Mouse (Mus musculus) hindbrain, embryonic 11.5 days (tissue): ENCODE results near the gene Cds2. TPM values are rescaled to one million over a fixed set of nuclear protein-coding genes. Genes with fewer than 3 reads are reported as not detected.
A peak's percentile ranks its signal among the peaks of the same experiment; 100 is the strongest.

ENCODE experiments used
- ATAC-seq: fragments of 200-750 bp; cut with Nextera tagmentation; 2 replicates; pipeline ENCODE4 v1.8.0; 2017; ENCODE audit warnings: mild to moderate bottlenecking, moderate TSS enrichment, moderate library complexity; ENCODE audit not compliant: low FRiP score
- DNase-seq: peaks from one replicate; pipeline ENCODE4 v3.0.0-alpha.2; 2015; ENCODE audit warnings: low spot score
- H3K27ac ChIP-seq: fragments of 300-500 bp; sonication (generic); 2 replicates; pipeline ENCODE4 v1.5.1; 2014; ENCODE audit warnings: mild to moderate bottlenecking, low read depth, low read length
- H3K27me3 ChIP-seq: fragments of 300-500 bp; sonication (generic); 2 replicates; pipeline ENCODE4 v1.6.1; 2014; ENCODE audit warnings: mild to moderate bottlenecking, low read length, moderate library complexity, mixed read lengths; ENCODE audit not compliant: control insufficient read depth, insufficient read depth
- H3K36me3 ChIP-seq: fragments of 300-500 bp; sonication (generic); 2 replicates; pipeline ENCODE4 v1.6.1; 2014; ENCODE audit warnings: mild to moderate bottlenecking, low read length, moderate library complexity, mixed read lengths; ENCODE audit not compliant: control insufficient read depth, insufficient read depth
- H3K4me1 ChIP-seq: fragments of 300-500 bp; sonication (generic); replicated peaks from 2 replicates; pipeline ENCODE4 v1.6.1; 2014; ENCODE audit warnings: low read length, mixed read lengths; ENCODE audit not compliant: control insufficient read depth, insufficient read depth
- H3K4me2 ChIP-seq: fragments of 300-500 bp; sonication (generic); replicated peaks from 2 replicates; pipeline ENCODE4 v1.6.1; 2014; ENCODE audit warnings: mild to moderate bottlenecking, low read depth, low read length
- H3K4me3 ChIP-seq: fragments of 300-500 bp; sonication (generic); 2 replicates; pipeline ENCODE4 v1.5.1; 2014; ENCODE audit warnings: low read depth, low read length
- H3K9ac ChIP-seq: fragments of 300-500 bp; sonication (generic); 2 replicates; pipeline ENCODE4 v1.6.1; 2014; ENCODE audit warnings: low read depth, low read length
- H3K9me3 ChIP-seq: fragments of 300-500 bp; sonication (generic); 2 replicates; pipeline ENCODE4 v1.6.1; 2016; ENCODE audit warnings: low read length; ENCODE audit not compliant: control insufficient read depth
- WGBS: fragments of 180-500 bp; shearing (Covaris S2); extraction: QIAGEN DNeasy Blood & Tissue Kit; methylation state at CpG from one replicate; pipeline ENCODE4 v1.1.7; 2014; 5-methylcytosine and 5-hydroxymethylcytosine counted together
- polyA plus RNA-seq: library from polyadenylated mRNA; unstranded; fragments of >200 nt; fragmentation: Nextera tagmentation; extraction: Ambion mirVana; gene quantifications from 2 replicates; pipeline ENCODE4 v1.2.1, GENCODE M21; 2014

Cds2 gene
- polyA plus RNA-seq, 1 experiment from 2014 or later = 33.5 TPM

DNA sequence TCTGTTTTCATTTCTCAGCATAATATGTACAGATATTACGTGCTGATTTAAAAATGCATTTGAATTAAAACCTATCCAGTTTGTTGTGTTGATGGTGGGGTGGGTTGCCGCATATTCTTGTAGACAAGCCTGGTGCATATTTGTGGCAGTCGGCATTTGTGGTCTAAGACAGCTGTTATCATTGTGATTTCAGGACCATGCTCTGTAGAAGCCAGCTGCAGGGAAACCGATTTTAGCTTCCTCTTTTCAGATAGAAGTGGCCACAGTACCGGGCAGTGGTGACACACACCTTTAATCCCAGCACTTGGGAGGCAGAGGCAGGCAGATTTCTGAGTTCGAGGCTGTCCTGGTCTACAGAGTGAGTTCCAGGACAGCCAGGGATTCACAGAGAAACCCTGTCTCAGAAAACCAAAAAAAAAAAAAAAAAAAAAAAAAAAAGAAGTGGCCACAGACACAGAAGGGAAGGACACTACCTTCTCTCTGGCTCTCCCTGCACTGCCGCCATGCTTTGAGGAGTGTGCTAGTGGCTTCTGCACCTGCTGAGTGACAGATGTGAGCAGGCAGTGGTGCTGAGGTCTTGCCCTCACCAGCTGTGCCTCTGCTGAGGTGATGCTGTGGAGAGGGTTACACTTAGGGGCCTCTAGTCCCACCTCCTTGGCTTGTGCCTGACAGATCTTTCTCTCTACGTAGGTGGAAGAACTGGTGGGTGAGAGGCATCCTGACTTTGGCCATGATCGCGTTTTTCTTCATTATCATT, 30.9 kb downstream of the Cds2 start:
- H3K4me1 ChIP-seq = 0 out of 2 replicates have a peak, but pooled peaks cover 2% of the 10 kb centered on the region
- H3K9me3 ChIP-seq = no peaks in the 10 kb centered on the region
- no peak overlapping the region for H3K9ac ChIP-seq
- 94% methylated on average over 10 of the region's 10 CpGs for WGBS
- no peaks in the 10 kb centered on the region for H3K27me3 ChIP-seq
- ATAC-seq (no peak), DNase-seq (no peak)
- H3K4me2 ChIP-seq = no peak overlapping the region
- H3K4me3 ChIP-seq = no peak overlapping the region
- H3K36me3 ChIP-seq = 0 out of 2 replicates have a peak, but pooled peaks cover under 1% of the 10 kb centered on the region
- no peak overlapping the region for H3K27ac ChIP-seq

GRCm38 (mm10) chr2:132298250-132298649, 35.3 kb downstream of the Cds2 start:
- Histone ChIP-seq H3K4me3 (no peak overlapping the region), H3K27me3 (no peaks in the 10 kb centered on the region), H3K36me3 (peaks cover 10% of the 10 kb centered on the region; the same call in 1 of the 2 replicates), H3K9ac (no peak overlapping the region), H3K27ac (no peak overlapping the region), H3K9me3 (no peaks in the 10 kb centered on the region), H3K4me1 (no peaks in the 10 kb centered on the region), H3K4me2 (no peak overlapping the region)
- WGBS = 96% methylated on average over 4 of the region's 4 CpGs
- DNase-seq (no peak), ATAC-seq (no peak)

DNA sequence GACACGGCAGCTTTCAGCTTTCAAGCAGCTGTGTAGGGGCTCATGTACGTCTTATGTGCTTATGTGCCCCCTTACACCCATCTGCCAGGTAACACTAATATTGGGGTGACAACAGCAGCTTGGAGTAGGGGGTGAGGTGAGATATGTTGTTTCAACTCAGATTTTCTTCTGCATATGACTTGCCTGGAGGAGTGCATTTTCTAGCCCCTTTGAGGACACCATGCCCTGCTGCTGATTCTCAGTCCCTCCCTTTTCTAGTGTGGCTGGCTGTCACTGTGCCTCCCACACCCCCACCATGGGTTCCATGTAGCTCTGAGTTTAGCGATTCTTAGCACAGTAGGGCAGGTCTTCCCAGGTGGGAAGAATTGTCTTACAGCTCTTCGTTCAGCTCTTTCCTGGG, 38.5 kb downstream of the Cds2 start:
- ATAC-seq = no peak
- WGBS = 97% methylated on average over 4 of the region's 4 CpGs
- Histone ChIP-seq H3K4me3 (no peak overlapping the region), H3K27ac (no peak overlapping the region), H3K36me3 (peaks cover 10% of the 10 kb centered on the region; the same call in 1 of the 2 replicates), H3K9me3 (no peaks in the 10 kb centered on the region), H3K9ac (no peak overlapping the region), H3K27me3 (no peaks in the 10 kb centered on the region), H3K4me1 (no peaks in the 10 kb centered on the region), H3K4me2 (no peak overlapping the region)
- no peak for DNase-seq

GRCm38 (mm10) chr2:132305165-132305564, 42.2 kb downstream of the Cds2 start:
- Histone ChIP-seq H3K9me3 (no peaks in the 10 kb centered on the region), H3K27ac (no peak overlapping the region), H3K36me3 (peaks cover 7% of the 10 kb centered on the region; the same call in 1 of the 2 replicates), H3K4me3 (no peak overlapping the region), H3K4me2 (no peak overlapping the region), H3K9ac (no peak overlapping the region), H3K27me3 (no peaks in the 10 kb centered on the region), H3K4me1 (no peaks in the 10 kb centered on the region)
- WGBS = 89% methylated on average over 7 of the region's 7 CpGs
- DNase-seq = no peak
- ATAC-seq = no peak

DNA sequence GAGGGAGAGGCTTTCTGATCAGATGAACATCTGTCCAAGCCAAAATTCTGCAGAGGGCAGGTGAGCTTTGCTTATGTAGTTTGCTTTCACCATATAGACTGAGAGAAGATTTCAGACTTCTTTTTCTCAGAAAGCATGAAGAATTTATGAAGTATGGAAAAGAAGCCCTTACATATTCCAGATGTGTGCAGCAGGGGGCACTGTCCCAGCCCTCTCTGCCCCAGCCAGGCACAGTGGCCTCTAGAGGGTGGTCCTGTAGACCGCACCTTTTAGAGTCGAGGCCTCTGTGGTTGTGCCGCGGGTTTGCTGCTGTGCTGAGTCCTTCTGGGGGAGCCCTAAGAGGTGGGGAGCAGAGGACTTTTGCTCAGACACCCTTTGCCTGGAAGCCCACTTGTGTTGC, 43.0 kb downstream of the Cds2 start:
- Histone ChIP-seq H3K4me2 (no peak overlapping the region), H3K9ac (no peak overlapping the region), H3K36me3 (peaks cover 7% of the 10 kb centered on the region; the same call in 1 of the 2 replicates), H3K27me3 (no peaks in the 10 kb centered on the region), H3K9me3 (no peaks in the 10 kb centered on the region), H3K4me3 (no peak overlapping the region), H3K4me1 (no peaks in the 10 kb centered on the region), H3K27ac (no peak overlapping the region)
- 64% methylated on average over 4 of the region's 4 CpGs for WGBS
- ATAC-seq (no peak), DNase-seq (peak; percentile 16)

DNA sequence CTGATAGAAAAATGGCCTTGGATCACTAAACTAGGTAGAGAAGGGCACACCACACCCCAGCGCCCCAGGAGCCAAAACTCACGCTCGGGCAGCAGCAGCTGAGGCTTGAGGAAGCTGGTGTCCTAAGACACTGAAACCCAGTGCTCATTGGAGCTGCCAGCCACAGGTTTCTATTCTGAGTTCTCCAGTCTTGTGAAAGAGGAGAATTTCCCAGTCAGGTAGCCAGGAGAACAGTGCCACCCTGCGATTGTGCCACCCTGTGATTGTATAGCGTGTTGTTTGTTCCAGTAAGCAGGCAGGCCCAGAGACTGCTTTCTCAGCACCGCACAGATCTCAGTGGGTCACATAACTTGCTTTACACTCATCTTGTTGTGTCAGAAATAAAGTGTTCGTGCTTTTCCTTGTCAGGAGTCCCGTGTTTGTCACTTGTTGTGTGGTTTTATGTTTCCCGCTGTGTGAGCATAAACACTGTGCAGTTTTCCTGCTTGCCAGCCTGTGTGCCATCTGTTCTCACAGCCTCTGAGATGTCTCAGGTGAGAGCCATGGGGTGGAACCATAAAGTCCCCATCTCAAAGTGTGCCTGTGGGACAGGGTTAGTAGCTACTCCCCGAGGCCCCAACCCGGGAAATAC, 44.4 kb downstream of the Cds2 start:
- no peak overlapping the region for H3K4me3 ChIP-seq
- no peak overlapping the region for H3K4me2 ChIP-seq
- no peak for ATAC-seq
- no peak overlapping the region for H3K9ac ChIP-seq
- DNase-seq = no peak
- 95% methylated on average over 11 of the region's 11 CpGs for WGBS
- H3K4me1 ChIP-seq = no peaks in the 10 kb centered on the region
- no peaks in the 10 kb centered on the region for H3K36me3 ChIP-seq
- no peak overlapping the region for H3K27ac ChIP-seq
- no peaks in the 10 kb centered on the region for H3K27me3 ChIP-seq
- no peaks in the 10 kb centered on the region for H3K9me3 ChIP-seq

- H3K27me3 ChIP-seq = no peaks in the 10 kb centered on the region
- H3K4me2 ChIP-seq = no peak overlapping the region
- H3K9ac ChIP-seq = no peak overlapping the region
- DNase-seq (no peak), ATAC-seq (no peak)
- 90% methylated on average over 6 of the region's 6 CpGs for WGBS
- H3K9me3 ChIP-seq = no peaks in the 10 kb centered on the region
- H3K4me3 ChIP-seq = no peak overlapping the region
- no peaks in the 10 kb centered on the region for H3K4me1 ChIP-seq
- H3K36me3 ChIP-seq = no peaks in the 10 kb centered on the region
- H3K27ac ChIP-seq = no peak overlapping the region
These were observed 45.9 kb downstream of the Cds2 start for GRCm38 (mm10) chr2:132308829-132309228.

DNA sequence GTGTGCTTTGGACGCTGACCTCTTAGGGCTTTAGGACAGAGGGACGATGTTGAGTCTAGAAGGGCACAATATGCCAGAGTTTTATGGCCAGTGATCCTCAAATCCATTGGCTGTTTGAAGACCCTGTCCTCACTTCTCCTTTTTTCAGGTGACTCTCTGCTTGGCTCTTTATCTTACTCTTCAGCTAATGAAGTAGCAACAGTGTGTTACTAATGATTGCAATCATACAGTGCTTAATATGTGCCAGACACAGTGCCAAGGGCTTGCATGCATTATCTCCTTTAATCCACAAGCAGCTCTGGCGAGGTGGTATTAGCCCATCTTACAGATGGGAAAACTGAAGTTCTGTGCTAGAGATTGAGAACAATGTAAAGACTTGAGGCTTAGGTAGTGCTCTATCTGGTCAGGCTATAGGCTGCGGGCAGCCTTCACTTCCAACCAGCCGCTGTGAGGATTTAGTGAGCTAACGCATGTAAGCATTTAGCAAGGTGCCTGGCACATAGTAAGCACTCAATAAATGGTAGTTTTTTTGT, 46.5 kb downstream of the Cds2 start:
- DNase-seq (no peak), ATAC-seq (no peak)
- Histone ChIP-seq H3K4me3 (no peak overlapping the region), H3K27me3 (no peaks in the 10 kb centered on the region), H3K4me2 (no peak overlapping the region), H3K27ac (no peak overlapping the region), H3K36me3 (no peaks in the 10 kb centered on the region), H3K9me3 (no peaks in the 10 kb centered on the region), H3K9ac (no peak overlapping the region), H3K4me1 (no peaks in the 10 kb centered on the region)
- 97% methylated on average over 6 of the region's 6 CpGs for WGBS
